In genomic region chr16:77754882-77755281, GRCm38 (mm10) we compare ENCODE assay signal across 13 mouse cellular contexts.
"Had no signal": no experiment of that assay in that cellular context is flagged by ENCODE, and none has a peak within 500 bp of the region (broad histone marks: within the 10 kb centered on the region; RNA-seq: fewer than 3 reads in every experiment).

No protein-coding gene starts in this region.

- H3K4me2 ChIP-seq: liver, embryonic 11.5 days; liver, embryonic 15.5 days; midbrain, embryonic 13.5 days; neural tube, embryonic 15.5 days had no signal

- H3K4me3 ChIP-seq: layer of hippocampus, adult 2 months; limb, embryonic 10.5 days; liver, embryonic 15.5 days; midbrain, embryonic 13.5 days; neural tube, embryonic 15.5 days had no signal

- H3K36me3 ChIP-seq: limb, embryonic 10.5 days; liver, embryonic 15.5 days; midbrain, embryonic 13.5 days; neural tube, embryonic 15.5 days had no signal

- H3K27me3 ChIP-seq: liver, embryonic 15.5 days; midbrain, embryonic 13.5 days; neural tube, embryonic 15.5 days had no signal

- ATAC-seq: midbrain, embryonic 13.5 days had no signal

- DNase-seq: kidney, postnatal 10 days; kidney, postnatal 4 days; lung, adult 2 months; lung, postnatal 10 days; spleen, adult 18-20 months; thymus, adult 18-20 months; thymus, postnatal 14 days had no signal

- H3K4me1 ChIP-seq: limb, embryonic 10.5 days; liver, embryonic 15.5 days; midbrain, embryonic 13.5 days had no signal

- H3K9ac ChIP-seq: liver, embryonic 15.5 days; midbrain, embryonic 13.5 days; neural tube, embryonic 15.5 days had no signal

- H3K9me3 ChIP-seq: limb, embryonic 10.5 days; liver, embryonic 15.5 days; midbrain, embryonic 13.5 days; neural tube, embryonic 15.5 days had no signal

- H3K27ac ChIP-seq: layer of hippocampus, adult 2 months; limb, embryonic 10.5 days; liver, embryonic 15.5 days; midbrain, embryonic 13.5 days; neural tube, embryonic 15.5 days had no signal
